Mouse (Mus musculus) WW6 (cell line): Measurements from ENCODE around the gene 1700016C15Rik.

ENCODE experiments used
- DNase-seq: peaks from one replicate; pipeline ENCODE4 v3.0.0-alpha.2; 2013; ENCODE audit warnings: low read depth, low spot score

The 1700016C15Rik gene

DNA sequence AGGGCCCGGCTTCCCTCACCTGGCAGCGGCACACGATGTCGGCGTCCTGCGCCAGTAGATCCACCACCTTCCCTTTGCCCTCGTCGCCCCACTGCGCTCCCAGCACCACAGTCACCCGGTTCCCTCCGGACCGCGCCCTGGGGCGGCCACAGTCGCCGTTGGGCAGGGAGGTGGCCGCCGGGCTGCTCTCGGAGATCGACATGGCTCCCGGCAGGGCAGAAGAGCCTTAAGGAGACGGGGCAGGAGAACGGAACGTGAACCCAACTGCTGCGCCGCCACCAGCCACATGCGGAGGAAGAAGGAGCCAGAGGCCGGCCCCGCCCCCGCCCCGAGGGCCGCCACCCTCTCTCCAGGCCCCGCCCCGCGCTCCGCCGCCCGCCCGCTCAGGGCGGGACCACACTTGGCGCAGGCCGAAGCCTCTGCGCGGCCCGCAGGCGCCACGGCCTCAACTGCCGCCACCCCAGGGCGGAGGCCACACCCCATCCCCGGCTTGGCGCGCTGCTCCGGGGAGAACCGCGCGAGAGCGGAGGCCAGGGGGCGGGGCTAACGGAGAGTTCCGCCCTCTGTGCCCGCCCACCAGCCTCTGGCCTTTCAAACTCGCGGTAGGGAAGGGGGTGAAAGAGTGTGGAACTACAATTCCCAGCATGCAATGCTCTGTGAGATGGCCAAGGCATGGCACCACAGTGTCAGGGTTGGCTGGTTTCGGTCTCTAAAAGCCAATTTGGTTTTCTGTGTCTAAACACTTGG lies 66.8 kb downstream of the 1700016C15Rik start, which contains the start of gene Adss:
Adss (minus strand) TSS at position 319 of the 747 bp plus-strand sequence.
- DNase-seq, result peak; percentile 94

- no peak for DNase-seq
Measured at GRCm38 (mm10) chr1:177797151-177797755, 67.6 kb downstream of the 1700016C15Rik start.
